ENCODE assay signal across 35 mouse cellular contexts in the genomic region with DNA sequence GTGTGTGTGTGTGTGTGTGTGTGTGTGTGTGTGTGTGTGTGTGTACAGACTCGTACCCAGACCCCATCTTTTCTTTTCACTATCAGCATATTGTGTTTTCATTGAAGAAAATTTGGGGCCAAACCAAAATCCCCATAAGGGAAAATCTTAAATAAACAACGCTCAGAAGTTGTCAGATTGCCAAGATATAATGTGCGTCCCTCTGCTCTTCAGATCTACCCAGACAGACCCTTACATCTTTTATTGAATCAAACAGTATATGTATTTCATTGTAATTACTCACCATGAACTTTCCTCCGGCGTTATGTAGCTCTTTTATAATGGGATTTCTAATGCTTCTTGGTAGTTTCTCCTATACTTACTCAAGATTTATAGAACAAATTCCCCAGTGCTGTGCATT.
"Had no signal": no experiment of that assay in that cellular context is flagged by ENCODE, and none has a peak within 500 bp of the region (broad histone marks: within the 10 kb centered on the region; RNA-seq: fewer than 3 reads in every experiment).

No protein-coding gene starts in this region.

- H3K4me3 ChIP-seq: heart, embryonic 10.5 days; heart, embryonic 12.5 days; heart, embryonic 13.5 days; heart, embryonic 15.5 days; hindbrain, embryonic 10.5 days; hindbrain, embryonic 12.5 days; hindbrain, embryonic 13.5 days; hindbrain, embryonic 15.5 days; intestine, embryonic 15.5 days; kidney, embryonic 15.5 days; layer of hippocampus, adult 2 months had no signal

- H3K9me3 ChIP-seq: heart, embryonic 10.5 days; heart, embryonic 13.5 days; heart, embryonic 15.5 days; hindbrain, embryonic 10.5 days; hindbrain, embryonic 12.5 days; hindbrain, embryonic 13.5 days; hindbrain, embryonic 15.5 days; intestine, embryonic 15.5 days; kidney, embryonic 15.5 days had no signal

- DNase-seq: heart, postnatal 10 days; heart, postnatal 14 days; heart, postnatal 36 days; heart, postnatal 4 days; kidney, adult 11 months; kidney, adult 18-20 months; kidney, adult 2 months; kidney, adult 8-10 months; kidney, adult 9 months; kidney, postnatal 10 days; kidney, postnatal 14 days; kidney, postnatal 25 days; kidney, postnatal 36 days; kidney, postnatal 4 days; layer of hippocampus, adult 9-11 months; layer of hippocampus, postnatal 36 days had no signal

- H3K4me2 ChIP-seq: heart, embryonic 11.5 days; heart, embryonic 12.5 days; heart, embryonic 13.5 days; heart, embryonic 15.5 days; hindbrain, embryonic 12.5 days; hindbrain, embryonic 13.5 days; hindbrain, embryonic 14.5 days; hindbrain, embryonic 15.5 days; intestine, embryonic 15.5 days; kidney, embryonic 15.5 days had no signal

- ATAC-seq: hindbrain, embryonic 16.5 days; hindbrain, postnatal 0 days; inflammation-experienced regulatory T-cells, adult 6 months; intestine, embryonic 15.5 days; intestine, embryonic 16.5 days; intestine, postnatal 0 days had no signal

- H3K4me1 ChIP-seq: heart, embryonic 12.5 days; heart, embryonic 13.5 days; heart, embryonic 15.5 days; hindbrain, embryonic 10.5 days; hindbrain, embryonic 12.5 days; hindbrain, embryonic 13.5 days; hindbrain, embryonic 15.5 days; intestine, embryonic 15.5 days; kidney, embryonic 15.5 days had no signal

- H3K27me3 ChIP-seq: heart, embryonic 12.5 days; heart, embryonic 13.5 days; heart, embryonic 15.5 days; hindbrain, embryonic 12.5 days; hindbrain, embryonic 15.5 days; intestine, embryonic 15.5 days; kidney, embryonic 15.5 days had no signal

- H3K9ac ChIP-seq: heart, embryonic 12.5 days; heart, embryonic 13.5 days; heart, embryonic 15.5 days; hindbrain, embryonic 12.5 days; hindbrain, embryonic 13.5 days; hindbrain, embryonic 14.5 days; hindbrain, embryonic 15.5 days; intestine, embryonic 15.5 days; kidney, embryonic 15.5 days had no signal

- H3K36me3 ChIP-seq: heart, embryonic 10.5 days; heart, embryonic 12.5 days; heart, embryonic 13.5 days; heart, embryonic 15.5 days; hindbrain, embryonic 10.5 days; hindbrain, embryonic 12.5 days; intestine, embryonic 15.5 days; kidney, embryonic 15.5 days had no signal

- H3K27ac ChIP-seq: heart, embryonic 10.5 days; heart, embryonic 13.5 days; heart, embryonic 15.5 days; hindbrain, embryonic 10.5 days; hindbrain, embryonic 12.5 days; hindbrain, embryonic 13.5 days; hindbrain, embryonic 14.5 days; hindbrain, embryonic 15.5 days; hindbrain, postnatal 0 days; intestine, embryonic 15.5 days; kidney, embryonic 15.5 days; kidney, postnatal 0 days; layer of hippocampus, adult 2 months had no signal
